Mouse (Mus musculus) A20 (cell line): ENCODE results near the gene Chd3.
A peak's percentile ranks its signal among the peaks of the same experiment; 100 is the strongest.
"Not testable (repeated sequence)": the region's sequence is repeated elsewhere in the genome, so short reads cannot be mapped to it uniquely, and the experiment has no call there.

Experiments
- DNase-seq: peaks from one replicate; pipeline ENCODE4 v3.0.0-alpha.2; 2011; ENCODE audit warnings: low read depth, low spot score

Gene Chd3

GRCm38 (mm10) chr11:69323667-69324111 lies 45.5 kb downstream of the Chd3 start, which contains the start of the genes Cntrob and Trappc1:
Gene Cntrob (minus strand): TSS chr11:69323775.
Gene Trappc1 (plus strand): TSS chr11:69323980.
- peak; percentile 100 for DNase-seq

- peak; percentile 59 for DNase-seq
Observed at GRCm38 (mm10) chr11:69322693-69323471, 46.3 kb downstream of the Chd3 start.

GRCm38 (mm10) chr11:69322010-69322409 lies 47.2 kb downstream of the Chd3 start:
- DNase-seq: no peak

- DNase-seq: no peak
Observed at GRCm38 (mm10) chr11:69321580-69321979, 47.6 kb downstream of the Chd3 start.

GRCm38 (mm10) chr11:69318000-69318399 lies 51.2 kb downstream of the Chd3 start:
- not testable (repeated sequence) for DNase-seq

- DNase-seq: no peak
Observed at GRCm38 (mm10) chr11:69316361-69316760, 52.8 kb downstream of the Chd3 start.

GRCm38 (mm10) chr11:69311266-69311665 lies 57.9 kb downstream of the Chd3 start:
- no peak for DNase-seq

GRCm38 (mm10) chr11:69306039-69306438 lies 63.2 kb downstream of the Chd3 start:
- no peak for DNase-seq

GRCm38 (mm10) chr11:69305291-69305690 lies 63.9 kb downstream of the Chd3 start:
- peak; percentile 78 for DNase-seq

- no peak for DNase-seq
Observed at GRCm38 (mm10) chr11:69302817-69303216, 66.4 kb downstream of the Chd3 start.

GRCm38 (mm10) chr11:69298231-69298630 lies 71.0 kb downstream of the Chd3 start:
- DNase-seq: no peak

GRCm38 (mm10) chr11:69297799-69298198 lies 71.4 kb downstream of the Chd3 start:
- DNase-seq: no peak

- no peak for DNase-seq
Observed at GRCm38 (mm10) chr11:69295286-69295685, 73.9 kb downstream of the Chd3 start.
